Mouse (Mus musculus) heart, embryonic 16.5 days (tissue): Measurements from ENCODE around the gene Akr1b3. TPM values are rescaled to one million over a fixed set of nuclear protein-coding genes. Genes with fewer than 3 reads are reported as not detected.
"Not testable (repeated sequence)": the region's sequence is repeated elsewhere in the genome, so short reads cannot be mapped to it uniquely, and the experiment has no call there.

Experiments used
- ATAC-seq: fragments of 200-750 bp; cut with Nextera tagmentation; replicated peaks from 2 replicates; pipeline ENCODE4 v1.8.0; 2017; ENCODE audit warnings: moderate number of reproducible peaks; ENCODE audit not compliant: insufficient read depth, low FRiP score; ENCODE audit errors: extremely low read depth
- H3K27ac ChIP-seq: fragments of 300-500 bp; sonication (generic); 2 replicates; pipeline ENCODE4 v1.5.1; 2014; ENCODE audit warnings: mild to moderate bottlenecking, low read length, control low read depth, moderate library complexity
- H3K27me3 ChIP-seq: fragments of 300-500 bp; sonication (generic); 2 replicates; pipeline ENCODE4 v1.6.1; 2014; ENCODE audit warnings: low read length, mixed read lengths; ENCODE audit not compliant: control insufficient read depth, insufficient read depth
- H3K36me3 ChIP-seq: fragments of 300-500 bp; sonication (generic); 2 replicates; pipeline ENCODE4 v1.6.1; 2014; ENCODE audit not compliant: control insufficient read depth, insufficient read depth
- H3K4me1 ChIP-seq: fragments of 300-500 bp; sonication (generic); 2 replicates; pipeline ENCODE4 v1.6.1; 2014; ENCODE audit warnings: low read length, mixed read lengths; ENCODE audit not compliant: control insufficient read depth, insufficient read depth
- H3K4me2 ChIP-seq: fragments of 300-500 bp; sonication (generic); 2 replicates; pipeline ENCODE4 v1.6.1; 2014; ENCODE audit warnings: low read depth, mild to moderate bottlenecking, control low read depth, low read length
- H3K4me3 ChIP-seq: fragments of 300-500 bp; sonication (generic); 2 replicates; pipeline ENCODE4 v1.5.1; 2014; ENCODE audit warnings: mild to moderate bottlenecking, control low read depth, low read length
- H3K9ac ChIP-seq: fragments of 300-500 bp; sonication (generic); 2 replicates; pipeline ENCODE4 v1.6.1; 2014; ENCODE audit warnings: low read length, control low read depth
- H3K9me3 ChIP-seq: fragments of 300-500 bp; sonication (generic); replicated peaks from 2 replicates; pipeline ENCODE4 v1.6.1; 2016; ENCODE audit warnings: low read length; ENCODE audit not compliant: control insufficient read depth
- WGBS: fragments of 180-500 bp; shearing (Covaris S2); extraction: QIAGEN DNeasy Blood & Tissue Kit; methylation state at CpG from one replicate; pipeline ENCODE4 v1.1.7; 2014; 5-methylcytosine and 5-hydroxymethylcytosine counted together
- polyA plus RNA-seq: library from polyadenylated mRNA; unstranded; fragments of >200 nt; fragmentation: Nextera tagmentation; extraction: Ambion mirVana; gene quantifications from 2 replicates; pipeline ENCODE4 v1.2.1, GENCODE M21; 2015

Akr1b3 gene
- polyA plus RNA-seq, 1 experiment from 2014 or later: 163 TPM

- H3K27me3 ChIP-seq, H3K36me3 ChIP-seq, H3K4me2 ChIP-seq, H3K4me3 ChIP-seq, H3K9ac ChIP-seq, ATAC-seq, H3K27ac ChIP-seq, H3K9me3 ChIP-seq, H3K4me1 ChIP-seq: not testable (repeated sequence)
- WGBS: 30% methylated on average over 10 of the region's 10 CpGs
These were observed 34.2 kb upstream of the Akr1b3 start for GRCm38 (mm10) chr6:34351481-34351880.

- Histone ChIP-seq H3K4me3 (no peak overlapping the region), H3K4me1 (peaks cover 10% of the 10 kb centered on the region), H3K27me3 (no peaks in the 10 kb centered on the region), H3K9me3 (no peaks in the 10 kb centered on the region), H3K27ac (no peak overlapping the region), H3K4me2 (no peak overlapping the region), H3K9ac (no peak overlapping the region), H3K36me3 (no peaks in the 10 kb centered on the region)
- WGBS: 69% methylated on average over 12 of the region's 12 CpGs
- ATAC-seq: no peak
These were observed 32.9 kb upstream of the Akr1b3 start for GRCm38 (mm10) chr6:34350037-34350699.

- H3K27me3 ChIP-seq: no peaks in the 10 kb centered on the region
- H3K4me2 ChIP-seq: peak overlapping the region; percentile 53
- 37% methylated on average over 14 of the region's 14 CpGs for WGBS
- H3K4me3 ChIP-seq: 0 out of 2 replicates have a peak overlapping the region, but pooled peaks have one; percentile 17
- peaks cover 1% of the 10 kb centered on the region; the same call in 1 of the 2 replicates for H3K9me3 ChIP-seq
- H3K9ac ChIP-seq: peak overlapping the region; percentile 28; the same call in 1 of the 2 replicates
- peak; percentile 52 for ATAC-seq
- no peaks in the 10 kb centered on the region for H3K36me3 ChIP-seq
- peaks cover 15% of the 10 kb centered on the region for H3K4me1 ChIP-seq
- no peak overlapping the region for H3K27ac ChIP-seq
These were observed 29.0 kb upstream of the Akr1b3 start for GRCm38 (mm10) chr6:34346096-34346898.

- Histone ChIP-seq H3K4me2 (no peak overlapping the region), H3K27ac (no peak overlapping the region), H3K9ac (no peak overlapping the region), H3K36me3 (no peaks in the 10 kb centered on the region), H3K9me3 (peaks cover 4% of the 10 kb centered on the region; the same call in 1 of the 2 replicates), H3K4me1 (peaks cover 15% of the 10 kb centered on the region), H3K4me3 (no peak overlapping the region), H3K27me3 (no peaks in the 10 kb centered on the region)
- no peak for ATAC-seq
- WGBS: 23% methylated on average over 9 of the region's 9 CpGs
These were observed 27.7 kb upstream of the Akr1b3 start for GRCm38 (mm10) chr6:34344935-34345334.

GRCm38 (mm10) chr6:34344135-34344850 is 27.0 kb upstream of the Akr1b3 start:
- WGBS: 66% methylated on average over 10 of the region's 10 CpGs
- ATAC-seq: no peak
- no peak overlapping the region for H3K4me3 ChIP-seq
- H3K4me1 ChIP-seq: peaks cover 15% of the 10 kb centered on the region
- peaks cover 4% of the 10 kb centered on the region; the same call in 1 of the 2 replicates for H3K9me3 ChIP-seq
- no peaks in the 10 kb centered on the region for H3K36me3 ChIP-seq
- no peak overlapping the region for H3K9ac ChIP-seq
- no peak overlapping the region for H3K4me2 ChIP-seq
- no peak overlapping the region for H3K27ac ChIP-seq
- no peaks in the 10 kb centered on the region for H3K27me3 ChIP-seq

GRCm38 (mm10) chr6:34343426-34343825 is 26.1 kb upstream of the Akr1b3 start:
- peaks cover 4% of the 10 kb centered on the region; the same call in 1 of the 2 replicates for H3K9me3 ChIP-seq
- no peaks in the 10 kb centered on the region for H3K36me3 ChIP-seq
- no peak overlapping the region for H3K4me3 ChIP-seq
- 83% methylated on average over 6 of the region's 6 CpGs for WGBS
- H3K4me1 ChIP-seq: peaks cover 15% of the 10 kb centered on the region
- H3K27me3 ChIP-seq: no peaks in the 10 kb centered on the region
- H3K9ac ChIP-seq: no peak overlapping the region
- no peak overlapping the region for H3K4me2 ChIP-seq
- H3K27ac ChIP-seq: no peak overlapping the region
- no peak for ATAC-seq

GRCm38 (mm10) chr6:34342476-34342875 is 25.2 kb upstream of the Akr1b3 start:
- Histone ChIP-seq H3K4me3 (no peak overlapping the region), H3K27me3 (no peaks in the 10 kb centered on the region), H3K27ac (no peak overlapping the region), H3K4me2 (no peak overlapping the region), H3K36me3 (no peaks in the 10 kb centered on the region), H3K4me1 (peaks cover 15% of the 10 kb centered on the region), H3K9ac (no peak overlapping the region), H3K9me3 (peaks cover 4% of the 10 kb centered on the region; the same call in 1 of the 2 replicates)
- no peak for ATAC-seq
- 85% methylated on average over 2 of the region's 2 CpGs for WGBS

- 60% methylated on average over 4 of the region's 4 CpGs for WGBS
- H3K36me3 ChIP-seq: no peaks in the 10 kb centered on the region
- no peaks in the 10 kb centered on the region for H3K27me3 ChIP-seq
- ATAC-seq: no peak
- H3K4me2 ChIP-seq: no peak overlapping the region
- no peak overlapping the region for H3K4me3 ChIP-seq
- no peak overlapping the region for H3K9ac ChIP-seq
- H3K27ac ChIP-seq: no peak overlapping the region
- peaks cover 4% of the 10 kb centered on the region; the same call in 1 of the 2 replicates for H3K9me3 ChIP-seq
- H3K4me1 ChIP-seq: peaks cover 15% of the 10 kb centered on the region
These were observed 24.7 kb upstream of the Akr1b3 start for GRCm38 (mm10) chr6:34341991-34342390.
